In the genomic region with DNA sequence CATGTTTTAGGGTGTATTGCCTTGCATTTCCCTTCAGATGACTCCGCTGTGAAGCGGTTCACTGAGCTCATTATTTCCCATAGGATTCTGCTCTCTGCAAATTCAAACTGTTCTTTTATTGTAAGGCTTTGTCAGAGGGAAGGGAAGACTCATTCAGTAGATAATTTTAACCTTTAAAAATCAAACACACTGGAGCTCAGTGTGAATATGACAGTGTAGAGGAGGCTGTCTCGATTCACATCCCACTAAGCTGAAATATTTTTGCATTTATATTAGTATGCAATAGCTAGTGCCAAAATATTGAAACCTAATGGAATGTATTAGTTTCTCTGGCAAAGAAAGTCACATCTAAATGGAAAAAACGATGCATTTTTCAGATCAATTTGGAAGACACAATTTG, we compare ENCODE assay signal across 14 mouse cellular contexts.
"Had no signal": no experiment of that assay in that cellular context is flagged by ENCODE, and none has a peak within 500 bp of the region (broad histone marks: within the 10 kb centered on the region; RNA-seq: fewer than 3 reads in every experiment).

No protein-coding gene starts in this region.

- DNase-seq: kidney, adult 9 months; kidney, postnatal 36 days; layer of hippocampus, adult 9-11 months; layer of hippocampus, postnatal 36 days; lung, embryonic 14.5 days; lung, postnatal 10 days; lung, postnatal 4 days; thymus, adult 18-20 months; thymus, postnatal 14 days had no signal

- H3K4me3 ChIP-seq: limb, embryonic 15.5 days; liver, embryonic 12.5 days; megakaryocyte, embryonic 14.5 days; midbrain, embryonic 12.5 days had no signal

- H3K9ac ChIP-seq: limb, embryonic 15.5 days; liver, embryonic 12.5 days; lung, embryonic 14.5 days; midbrain, embryonic 12.5 days had no signal

- H3K27ac ChIP-seq: kidney, postnatal 0 days; limb, embryonic 15.5 days; liver, embryonic 12.5 days; midbrain, embryonic 12.5 days had no signal

- ATAC-seq: liver, embryonic 12.5 days had no signal

- H3K4me2 ChIP-seq: limb, embryonic 15.5 days; liver, embryonic 12.5 days; lung, embryonic 14.5 days; midbrain, embryonic 12.5 days had no signal

- H3K9me3 ChIP-seq: limb, embryonic 15.5 days; liver, embryonic 12.5 days; midbrain, embryonic 12.5 days had no signal

- H3K4me1 ChIP-seq: limb, embryonic 15.5 days; liver, embryonic 12.5 days; megakaryocyte, embryonic 14.5 days; midbrain, embryonic 12.5 days had no signal

- H3K36me3 ChIP-seq: limb, embryonic 15.5 days; liver, embryonic 12.5 days; midbrain, embryonic 12.5 days had no signal

- H3K27me3 ChIP-seq: limb, embryonic 15.5 days; liver, embryonic 12.5 days; megakaryocyte, embryonic 14.5 days; midbrain, embryonic 12.5 days had no signal
